Mouse (Mus musculus) neural tube, embryonic 14.5 days (tissue): ENCODE data around the gene 9130213A22Rik. TPM values are rescaled to one million over a fixed set of nuclear protein-coding genes. Genes with fewer than 3 reads are reported as not detected.

Experiments used
- ATAC-seq: fragments of 200-750 bp; cut with Nextera tagmentation; 2 replicates; pipeline ENCODE4 v1.8.0; 2017; ENCODE audit warnings: low read depth, mild to moderate bottlenecking, moderate TSS enrichment, moderate library complexity
- H3K27ac ChIP-seq: fragments of 300-500 bp; sonication (generic); 2 replicates; pipeline ENCODE4 v1.5.1; 2014; ENCODE audit warnings: low read depth, mild to moderate bottlenecking, control low read depth, low read length, moderate library complexity, mixed read lengths
- H3K27me3 ChIP-seq: fragments of 300-500 bp; sonication (generic); 2 replicates; pipeline ENCODE4 v1.6.1; 2014; ENCODE audit warnings: low read length; ENCODE audit not compliant: control insufficient read depth, insufficient read depth
- H3K36me3 ChIP-seq: fragments of 300-500 bp; sonication (generic); 2 replicates; pipeline ENCODE4 v1.6.1; 2014; ENCODE audit warnings: low read length, mixed read lengths; ENCODE audit not compliant: control insufficient read depth, insufficient read depth
- H3K4me1 ChIP-seq: fragments of 300-500 bp; sonication (generic); 2 replicates; pipeline ENCODE4 v1.6.1; 2014; ENCODE audit warnings: low read length; ENCODE audit not compliant: control insufficient read depth, insufficient read depth
- H3K4me2 ChIP-seq: fragments of 300-500 bp; sonication (generic); 2 replicates; pipeline ENCODE4 v1.6.1; 2014; ENCODE audit warnings: mild to moderate bottlenecking, low read depth, low read length, control low read depth
- H3K4me3 ChIP-seq: fragments of 300-500 bp; sonication (generic); 2 replicates; pipeline ENCODE4 v1.5.1; 2014; ENCODE audit warnings: low read depth, low read length, control low read depth, mixed read lengths
- H3K9ac ChIP-seq: fragments of 300-500 bp; sonication (generic); replicated peaks from 2 replicates; pipeline ENCODE4 v1.6.1; 2014; ENCODE audit warnings: low read depth, mild to moderate bottlenecking, control low read depth, low read length, mixed read lengths
- H3K9me3 ChIP-seq: fragments of 300-500 bp; sonication (generic); 2 replicates; pipeline ENCODE4 v1.6.1; 2016; ENCODE audit warnings: low read length; ENCODE audit not compliant: control insufficient read depth
- WGBS: fragments of 180-500 bp; shearing (Covaris S2); extraction: QIAGEN DNeasy Blood & Tissue Kit; methylation state at CpG from one replicate; pipeline ENCODE4 v1.1.7; 2014; 5-methylcytosine and 5-hydroxymethylcytosine counted together
- polyA plus RNA-seq: library from polyadenylated mRNA; unstranded; fragments of >200 nt; fragmentation: Nextera tagmentation; extraction: Ambion mirVana; gene quantifications from 2 replicates; pipeline ENCODE4 v1.2.1, GENCODE M21; 2014

9130213A22Rik gene
- polyA plus RNA-seq, 1 experiment from 2014 or later: 0.48 TPM

DNA sequence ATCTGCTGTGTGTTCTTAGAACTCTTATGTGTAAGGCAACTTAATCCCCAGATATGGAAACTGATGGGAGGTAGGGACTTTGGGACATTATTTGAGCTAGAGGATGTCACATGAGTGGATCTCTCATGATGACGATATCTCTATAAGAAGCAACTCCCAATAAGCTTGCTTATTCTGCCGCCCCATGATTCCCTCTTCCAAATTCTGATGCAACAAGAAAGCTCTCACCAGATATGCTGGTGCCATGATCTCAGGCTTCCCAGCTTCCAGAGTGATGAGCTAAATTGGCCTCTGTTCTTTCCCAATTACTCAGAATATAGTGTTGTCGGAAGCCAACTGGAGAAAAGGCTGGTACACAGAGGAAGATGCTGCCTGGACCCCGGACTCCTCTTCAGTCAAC is 10.5 kb downstream of the 9130213A22Rik start:
- no peaks in the 10 kb centered on the region for H3K27me3 ChIP-seq

DNA sequence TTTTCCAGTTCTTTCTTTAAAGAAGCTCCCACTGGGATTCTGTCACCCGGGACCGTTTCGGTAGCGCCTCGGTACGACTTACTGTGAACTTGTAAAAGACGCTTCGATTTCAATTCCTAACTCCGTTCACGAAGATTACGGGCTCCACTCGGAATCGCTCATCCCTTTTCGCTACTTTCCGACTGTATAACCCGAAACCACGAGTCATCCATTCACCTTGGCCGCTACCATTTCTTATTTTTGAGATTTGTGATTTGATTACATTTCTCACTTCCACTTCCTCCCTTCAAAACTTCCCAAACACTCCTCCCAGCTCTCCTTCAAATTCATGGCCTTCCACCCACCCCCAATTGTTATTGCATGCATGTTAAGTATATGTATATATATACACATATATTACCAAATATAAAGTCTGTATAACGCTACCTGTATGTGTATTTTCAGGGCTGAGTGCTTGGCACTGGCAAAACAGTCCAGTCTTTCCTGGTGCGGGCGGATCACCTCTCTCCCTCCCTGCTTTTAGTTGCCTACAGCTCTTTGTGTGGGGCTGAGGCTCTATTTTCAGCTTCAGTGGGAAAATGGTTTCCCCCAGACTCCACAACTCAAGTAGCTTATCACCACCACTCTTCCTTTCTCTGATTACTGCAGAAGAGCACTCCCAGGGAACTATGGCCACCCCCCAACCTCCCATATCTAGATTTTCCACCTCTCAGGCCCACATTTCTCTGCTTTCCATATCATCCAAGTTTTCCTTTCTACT is 11.2 kb downstream of the 9130213A22Rik start:
- H3K9me3 ChIP-seq: no peaks in the 10 kb centered on the region
- H3K36me3 ChIP-seq: peaks cover 23% of the 10 kb centered on the region
- peak overlapping the region; percentile 49 for H3K4me2 ChIP-seq
- no peak overlapping the region for H3K9ac ChIP-seq
- no peaks in the 10 kb centered on the region for H3K27me3 ChIP-seq
- WGBS: 7% methylated on average over 21 of the region's 21 CpGs
- no peak for ATAC-seq
- no peaks in the 10 kb centered on the region for H3K4me1 ChIP-seq
- H3K27ac ChIP-seq: no peak overlapping the region
- peak overlapping the region; percentile 37 for H3K4me3 ChIP-seq

More for the DNA sequence above, 10.5 kb downstream of the 9130213A22Rik start:
- no peak for ATAC-seq
- 55% methylated on average over 4 of the region's 4 CpGs for WGBS
- H3K9me3 ChIP-seq: no peaks in the 10 kb centered on the region
- no peak overlapping the region for H3K27ac ChIP-seq
- H3K9ac ChIP-seq: no peak overlapping the region
- 0 out of 2 replicates have a peak overlapping the region, but pooled peaks have one; percentile 17 for H3K4me2 ChIP-seq
- H3K4me1 ChIP-seq: peaks cover under 1% of the 10 kb centered on the region; the same call in 1 of the 2 replicates
- H3K4me3 ChIP-seq: no peak overlapping the region
- H3K36me3 ChIP-seq: peaks cover 19% of the 10 kb centered on the region; the same call in 1 of the 2 replicates

DNA sequence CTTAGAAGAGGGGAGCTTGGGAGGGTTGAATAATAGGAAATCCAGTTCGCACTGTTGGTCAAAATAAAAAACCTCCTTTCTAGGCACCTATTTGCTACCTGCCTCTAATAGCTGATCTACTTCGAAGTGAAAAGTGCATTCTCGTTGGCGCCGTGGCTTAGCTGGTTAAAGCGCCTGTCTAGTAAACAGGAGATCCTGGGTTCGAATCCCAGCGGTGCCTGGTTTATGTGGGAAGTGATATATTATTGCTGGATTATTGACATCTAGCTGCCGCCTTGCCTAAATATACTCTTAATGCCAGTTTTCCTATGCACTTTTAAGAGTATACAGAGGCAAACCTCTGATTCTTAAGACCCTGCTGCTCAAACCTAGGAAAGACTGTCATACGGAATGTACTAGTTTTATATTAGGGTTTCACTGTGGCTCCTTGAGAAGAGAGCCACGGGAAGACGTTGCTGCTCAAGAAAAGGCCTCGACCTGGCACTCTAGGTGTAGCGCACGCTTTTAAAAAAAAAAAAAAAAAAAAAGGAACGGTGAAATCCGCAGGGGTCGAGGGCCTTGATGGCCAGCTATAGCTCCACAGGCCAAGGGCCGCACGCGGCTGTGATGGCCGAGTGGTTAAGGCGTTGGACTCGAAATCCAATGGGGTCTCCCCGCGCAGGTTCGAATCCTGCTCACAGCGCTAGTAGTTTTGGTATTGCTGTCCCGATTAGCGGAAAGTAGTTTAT is 11.9 kb downstream of the 9130213A22Rik start:
- no peak overlapping the region for H3K9ac ChIP-seq
- H3K27ac ChIP-seq: no peak overlapping the region; the same call in 1 of the 2 replicates
- peak overlapping the region; percentile 37 for H3K4me3 ChIP-seq
- no peaks in the 10 kb centered on the region for H3K4me1 ChIP-seq
- H3K9me3 ChIP-seq: no peaks in the 10 kb centered on the region
- H3K27me3 ChIP-seq: no peaks in the 10 kb centered on the region
- H3K4me2 ChIP-seq: peak overlapping the region; percentile 49
- under 1% methylated on average over 30 of the region's 30 CpGs for WGBS
- H3K36me3 ChIP-seq: peaks cover 31% of the 10 kb centered on the region
- peak; percentile 74; the same call in 1 of the 2 replicates for ATAC-seq

DNA sequence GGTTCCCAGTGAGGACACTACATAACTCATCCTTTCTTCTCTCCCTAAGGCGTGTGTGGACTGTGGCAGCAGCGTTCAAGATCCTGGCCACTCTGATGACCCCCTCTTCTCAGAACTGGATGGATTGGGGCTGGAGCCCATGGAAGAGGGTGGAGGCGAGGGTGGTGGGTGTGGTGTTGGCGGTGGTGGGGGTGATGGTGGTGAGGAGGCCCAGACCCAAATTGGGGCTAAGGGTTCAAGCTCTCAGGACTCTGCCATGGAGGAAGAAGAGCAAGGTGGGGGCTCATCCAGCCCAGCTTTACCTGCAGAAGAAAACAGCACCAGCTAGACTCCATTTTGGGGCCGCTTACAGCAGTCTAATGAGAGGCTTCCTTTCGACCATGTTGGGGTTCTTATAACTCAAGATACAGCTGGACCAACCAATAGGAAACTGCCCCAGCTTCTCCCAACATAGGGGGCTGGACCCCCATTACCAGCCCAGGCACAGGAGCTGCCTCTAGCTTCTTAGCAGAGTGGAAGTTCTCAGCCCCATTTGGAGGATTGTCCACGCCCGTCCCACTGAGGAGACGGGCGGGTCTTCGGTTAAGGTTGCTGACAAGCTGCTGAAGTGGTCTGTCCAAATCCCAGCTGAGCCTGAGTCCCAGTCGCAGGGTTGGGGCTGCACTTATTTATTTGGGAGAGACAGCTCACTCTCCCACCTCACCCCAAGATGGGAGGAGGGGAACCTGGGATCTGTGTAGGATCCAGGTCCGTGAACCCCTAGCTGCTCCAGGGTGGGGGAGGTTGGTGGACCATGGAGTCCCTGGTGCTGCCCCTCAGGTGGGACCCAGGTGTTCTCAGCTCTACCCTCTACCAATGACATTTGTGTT is 13.1 kb downstream of the 9130213A22Rik start:
- Histone ChIP-seq H3K36me3 (peaks cover 39% of the 10 kb centered on the region), H3K27me3 (no peaks in the 10 kb centered on the region), H3K4me2 (no peak overlapping the region), H3K27ac (no peak overlapping the region), H3K9ac (no peak overlapping the region), H3K4me3 (no peak overlapping the region), H3K4me1 (no peaks in the 10 kb centered on the region), H3K9me3 (no peaks in the 10 kb centered on the region)
- ATAC-seq: peak; percentile 50
- whole genome bisulfite sequencing: 86% methylated on average over 13 of the region's 13 CpGs

DNA sequence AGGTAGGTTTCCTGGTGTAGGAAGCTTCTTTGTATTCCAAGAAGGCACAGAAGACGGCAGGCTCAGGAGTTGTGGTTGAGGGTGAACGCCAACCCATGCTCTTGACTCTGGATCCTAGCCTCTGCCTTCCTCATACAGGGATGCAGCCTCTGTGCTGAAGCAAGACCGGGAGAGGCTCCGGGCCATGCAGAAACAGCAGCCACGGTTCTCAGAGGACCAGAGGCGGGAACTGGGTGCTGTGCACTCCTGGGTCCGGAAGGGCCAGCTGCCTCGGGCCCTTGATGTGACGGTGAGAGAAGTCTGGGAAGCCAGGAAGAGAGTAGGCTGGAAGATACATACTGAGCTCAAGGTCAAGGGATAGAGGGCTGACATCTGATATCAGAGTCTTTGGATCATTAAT is 14.2 kb downstream of the 9130213A22Rik start:
- 94% methylated on average over 9 of the region's 9 CpGs for WGBS
- H3K4me2 ChIP-seq: no peak overlapping the region
- no peaks in the 10 kb centered on the region for H3K4me1 ChIP-seq
- no peak overlapping the region for H3K27ac ChIP-seq
- H3K9ac ChIP-seq: no peak overlapping the region
- ATAC-seq: no peak
- H3K27me3 ChIP-seq: no peaks in the 10 kb centered on the region
- H3K9me3 ChIP-seq: no peaks in the 10 kb centered on the region
- H3K4me3 ChIP-seq: no peak overlapping the region
- peaks cover 49% of the 10 kb centered on the region for H3K36me3 ChIP-seq

DNA sequence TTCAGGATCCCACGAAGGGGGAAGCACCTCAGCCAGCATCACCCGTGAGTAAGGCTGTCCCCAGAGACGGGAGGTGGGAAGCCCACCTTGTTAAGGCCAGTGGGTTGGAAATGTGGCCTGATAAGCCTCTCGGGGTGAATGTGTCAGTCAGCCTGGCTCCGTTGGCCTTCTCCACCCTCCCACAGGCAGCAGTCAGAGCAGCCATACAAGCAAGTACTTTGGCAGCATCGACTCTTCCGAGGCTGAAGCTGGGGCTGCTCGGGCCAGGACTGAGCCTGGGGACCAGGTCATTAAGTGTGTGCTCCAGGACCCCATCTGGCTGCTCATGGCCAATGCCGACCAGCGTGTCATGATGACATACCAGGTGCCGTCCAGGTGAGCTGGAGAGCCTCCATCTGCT is 14.7 kb downstream of the 9130213A22Rik start:
- ATAC-seq: no peak
- Histone ChIP-seq H3K27ac (no peak overlapping the region), H3K4me1 (no peaks in the 10 kb centered on the region), H3K9ac (no peak overlapping the region), H3K27me3 (no peaks in the 10 kb centered on the region), H3K9me3 (no peaks in the 10 kb centered on the region), H3K4me3 (no peak overlapping the region), H3K4me2 (no peak overlapping the region), H3K36me3 (peaks cover 54% of the 10 kb centered on the region)
- over 99% methylated on average over 11 of the region's 11 CpGs for WGBS

DNA sequence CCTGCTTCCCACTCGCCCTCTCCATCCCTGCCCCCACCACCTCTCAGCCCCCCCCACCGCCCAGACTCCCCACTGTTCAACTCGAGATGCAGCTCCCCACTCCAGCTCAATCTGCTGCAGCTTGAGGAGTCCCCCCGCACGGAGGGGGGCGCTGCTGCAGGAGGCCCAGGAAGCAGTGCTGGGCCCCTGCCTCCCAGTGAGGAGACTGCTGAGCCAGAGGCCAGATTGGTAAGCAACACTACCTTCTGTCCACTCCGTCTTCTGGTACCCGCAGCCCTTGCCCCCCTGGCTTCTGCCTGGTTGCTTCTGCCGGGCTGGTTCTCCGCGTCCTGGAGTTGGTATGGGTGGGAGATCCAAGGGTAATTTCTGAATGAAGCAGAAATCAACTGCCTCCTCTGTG is 15.5 kb downstream of the 9130213A22Rik start:
- Histone ChIP-seq H3K27me3 (no peaks in the 10 kb centered on the region), H3K9ac (no peak overlapping the region), H3K4me1 (no peaks in the 10 kb centered on the region), H3K4me3 (no peak overlapping the region), H3K27ac (no peak overlapping the region), H3K36me3 (peaks cover 61% of the 10 kb centered on the region), H3K4me2 (no peak overlapping the region), H3K9me3 (no peaks in the 10 kb centered on the region)
- WGBS: 88% methylated on average over 11 of the region's 11 CpGs
- no peak for ATAC-seq

DNA sequence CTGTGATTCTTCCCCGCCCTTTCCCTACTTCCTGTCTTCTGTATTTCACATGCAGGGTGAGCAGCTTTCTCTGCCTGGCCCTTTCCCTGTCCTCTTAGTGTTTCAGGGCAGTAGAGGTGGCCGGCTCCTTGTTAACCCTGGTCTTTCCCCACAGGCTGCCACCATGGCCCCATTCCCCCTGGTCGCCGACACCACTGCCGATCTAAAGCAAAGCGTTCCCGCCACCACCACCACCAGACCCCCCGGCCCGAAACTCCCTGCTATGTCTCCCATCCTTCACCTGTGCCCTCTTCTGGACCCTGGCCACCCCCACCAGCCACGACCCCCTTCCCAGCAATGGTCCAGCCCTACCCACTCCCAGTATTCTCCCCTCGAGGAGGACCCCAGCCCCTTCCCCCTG is 16.1 kb downstream of the 9130213A22Rik start:
- no peaks in the 10 kb centered on the region for H3K9me3 ChIP-seq
- no peaks in the 10 kb centered on the region for H3K4me1 ChIP-seq
- no peak overlapping the region for H3K9ac ChIP-seq
- WGBS: 92% methylated on average over 11 of the region's 11 CpGs
- no peak overlapping the region for H3K4me3 ChIP-seq
- peaks cover 64% of the 10 kb centered on the region for H3K36me3 ChIP-seq
- H3K27me3 ChIP-seq: no peaks in the 10 kb centered on the region
- H3K27ac ChIP-seq: no peak overlapping the region
- H3K4me2 ChIP-seq: no peak overlapping the region
- ATAC-seq: no peak
